Mouse (Mus musculus) lung, postnatal 10 days (tissue): ENCODE data around the gene Trappc3l.
"Not testable (repeated sequence)": the region's sequence is repeated elsewhere in the genome, so short reads cannot be mapped to it uniquely, and the experiment has no call there.

Experiments
- DNase-seq: peaks from one replicate; pipeline ENCODE4 v3.0.0; 2021

The Trappc3l gene

DNA sequence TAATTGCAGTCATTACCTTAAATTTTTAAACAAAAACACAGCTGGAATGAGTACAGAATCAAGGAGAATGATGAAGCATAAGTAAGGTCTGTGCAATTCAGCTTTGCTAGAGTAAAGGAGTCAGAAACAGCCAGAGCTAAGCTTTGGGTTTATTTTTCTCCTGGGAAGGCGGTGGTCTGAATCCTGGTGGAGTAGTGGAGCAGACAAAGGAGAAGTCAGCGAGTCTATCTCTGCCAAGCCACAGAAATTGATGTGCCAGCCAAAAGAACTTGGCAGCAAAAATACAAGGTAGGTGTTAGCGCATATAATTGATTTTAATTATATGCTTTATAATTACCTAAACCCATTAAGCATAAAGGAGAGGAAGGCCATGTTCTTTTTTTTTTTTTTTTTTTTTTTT, at the start of gene Trappc3l:
Gene Trappc3l (plus strand): TSS at position 197 of the 400 bp plus-strand sequence.
- DNase-seq: no peak

DNA sequence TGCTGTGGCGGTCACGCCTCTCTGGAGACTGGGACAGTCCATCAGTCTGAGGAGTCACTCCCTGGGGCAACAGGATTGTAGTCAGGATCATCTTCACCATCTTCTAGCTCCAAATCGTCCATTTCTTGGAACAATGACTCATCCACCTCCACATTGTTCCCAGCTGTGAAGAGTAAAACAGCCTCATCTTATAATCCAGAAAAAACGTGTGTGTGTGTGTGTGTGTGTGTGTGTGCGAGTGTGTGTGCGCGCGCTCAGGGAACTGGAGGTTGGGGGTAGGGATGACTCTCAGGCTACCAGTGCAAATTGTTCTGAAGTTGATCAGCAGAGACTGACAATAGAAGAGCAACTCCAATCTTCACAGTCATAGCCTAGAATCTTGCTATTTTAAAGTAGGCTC, 40.7 kb upstream of the Trappc3l start:
- not testable (repeated sequence) for DNase-seq

- no peak for DNase-seq
These were observed 39.0 kb upstream of the Trappc3l start for GRCm38 (mm10) chr10:33998397-33998796.

DNA sequence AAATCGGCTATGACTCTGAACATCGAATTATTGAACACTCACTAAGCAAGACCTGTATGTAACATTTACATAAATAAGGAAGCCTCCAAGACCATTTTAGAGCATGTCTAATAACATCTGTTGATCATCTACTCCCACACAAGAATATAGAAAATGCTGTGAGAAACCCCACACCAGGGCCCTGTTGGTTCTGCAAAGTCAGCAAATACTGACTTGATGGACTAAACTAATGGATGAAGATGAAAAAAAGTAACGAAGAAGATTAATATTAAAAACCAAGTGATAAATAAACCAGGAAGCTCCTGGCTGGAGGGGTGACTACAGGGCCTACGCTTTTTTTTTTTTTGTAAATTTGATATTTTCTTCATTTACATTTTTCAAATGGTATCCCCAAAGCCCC, 24.8 kb upstream of the Trappc3l start:
- DNase-seq: no peak

DNA sequence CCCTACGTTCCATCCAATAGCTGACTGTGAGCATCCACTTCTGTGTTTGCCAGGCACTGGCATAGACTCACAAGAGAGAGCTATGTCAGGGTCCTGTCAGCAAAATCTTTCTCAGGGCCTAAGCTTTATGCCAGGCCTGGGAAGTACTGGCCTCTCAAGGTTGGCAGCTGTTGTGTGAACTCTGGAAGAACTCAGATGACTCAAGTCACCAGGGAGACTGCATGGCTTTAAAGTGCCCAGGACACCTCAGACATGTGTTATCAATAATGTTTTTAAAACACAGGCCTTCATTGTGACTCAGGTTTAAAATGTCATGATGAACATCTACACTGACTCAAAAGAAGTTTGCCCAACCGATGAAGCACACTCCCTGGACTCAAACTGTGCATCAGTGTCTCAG, 24.2 kb upstream of the Trappc3l start:
- no peak for DNase-seq

DNA sequence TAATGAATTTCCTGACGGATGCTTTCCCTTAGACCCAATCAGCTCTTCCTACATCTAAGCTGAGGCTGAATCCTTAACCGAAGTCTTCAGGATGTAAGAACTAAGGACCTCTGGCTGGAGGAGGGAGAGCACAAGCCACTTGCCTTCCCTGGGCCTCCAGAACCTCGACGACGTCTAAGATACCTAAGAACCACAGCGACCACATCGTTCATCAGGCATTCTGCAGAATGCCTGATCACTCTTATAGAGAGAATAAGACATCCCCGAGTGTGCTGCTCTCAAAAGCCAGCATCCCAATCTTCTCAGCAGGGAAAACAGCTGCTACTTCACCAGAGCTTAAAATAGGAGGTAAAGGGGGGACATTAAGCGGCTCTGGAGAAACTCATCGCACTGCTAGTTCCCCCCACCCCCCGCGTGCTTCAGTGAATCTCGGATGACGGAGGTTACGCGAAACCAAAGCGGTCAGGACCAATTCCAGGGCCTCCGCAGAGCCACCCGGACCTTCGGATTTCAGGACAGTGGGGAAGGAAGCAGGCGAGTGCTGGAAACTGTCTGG, 18.6 kb upstream of the Trappc3l start:
- no peak for DNase-seq

DNA sequence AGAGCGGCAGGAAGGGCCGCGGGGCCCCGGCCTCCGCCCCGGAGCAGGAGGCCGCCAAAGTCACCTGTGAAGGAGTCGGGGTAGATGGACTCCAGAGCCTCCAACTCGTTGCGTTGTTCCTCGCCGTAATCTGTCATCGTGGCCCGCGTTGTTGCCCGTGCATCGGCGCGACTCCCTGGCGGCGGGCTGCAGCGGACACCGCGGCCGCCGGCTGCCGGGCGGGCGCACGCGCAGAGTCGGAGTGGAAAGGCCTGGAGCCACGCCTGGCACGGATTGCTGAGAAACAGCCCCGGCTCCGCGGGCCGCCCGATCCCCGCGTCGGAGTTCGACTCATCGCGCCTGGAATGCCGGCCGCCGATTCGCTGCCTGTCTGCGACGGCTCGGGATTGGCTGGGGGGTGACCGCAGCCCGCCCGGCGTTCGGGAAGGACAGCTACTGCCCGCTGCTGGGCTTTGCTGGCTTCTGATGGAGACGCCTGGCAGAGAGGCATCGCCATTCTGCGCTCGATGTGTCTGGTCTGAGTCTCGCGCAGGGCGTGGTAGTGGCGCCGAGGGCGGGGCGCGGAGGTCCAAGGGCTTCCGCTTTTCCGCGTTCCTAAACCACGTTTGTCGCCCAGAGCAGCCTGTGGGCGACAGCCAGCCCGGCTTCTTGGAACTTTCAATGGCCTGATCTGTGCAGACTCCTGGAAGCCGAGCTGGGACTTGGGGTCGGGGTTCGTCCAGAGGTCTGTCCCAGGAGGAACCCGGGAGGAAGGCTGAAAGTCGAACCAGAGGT, 17.9 kb upstream of the Trappc3l start, which contains the start of gene Rwdd1:
Gene Rwdd1 (minus strand): TSS at position 323 of the 774 bp plus-strand sequence.
- DNase-seq: peak; percentile 99

DNA sequence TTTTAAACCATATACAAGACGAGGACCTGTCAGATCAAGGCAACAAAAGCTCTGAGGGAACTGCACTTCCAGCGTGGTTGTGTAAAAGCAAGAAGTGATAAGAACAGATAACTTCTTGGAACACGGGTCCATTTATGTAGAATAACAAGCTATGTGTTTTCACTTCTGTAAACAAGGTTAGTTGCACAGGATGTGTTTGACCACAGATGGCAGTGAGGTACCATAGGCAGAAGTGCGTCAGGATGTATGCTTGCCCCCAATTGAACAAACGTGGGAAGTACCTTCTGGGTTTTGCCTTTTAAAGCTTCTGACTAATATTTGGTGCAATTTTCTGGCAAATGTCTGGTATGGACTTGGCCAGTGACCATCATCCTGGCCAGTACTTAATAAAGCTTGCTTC, 7.1 kb upstream of the Trappc3l start:
- DNase-seq: no peak

DNA sequence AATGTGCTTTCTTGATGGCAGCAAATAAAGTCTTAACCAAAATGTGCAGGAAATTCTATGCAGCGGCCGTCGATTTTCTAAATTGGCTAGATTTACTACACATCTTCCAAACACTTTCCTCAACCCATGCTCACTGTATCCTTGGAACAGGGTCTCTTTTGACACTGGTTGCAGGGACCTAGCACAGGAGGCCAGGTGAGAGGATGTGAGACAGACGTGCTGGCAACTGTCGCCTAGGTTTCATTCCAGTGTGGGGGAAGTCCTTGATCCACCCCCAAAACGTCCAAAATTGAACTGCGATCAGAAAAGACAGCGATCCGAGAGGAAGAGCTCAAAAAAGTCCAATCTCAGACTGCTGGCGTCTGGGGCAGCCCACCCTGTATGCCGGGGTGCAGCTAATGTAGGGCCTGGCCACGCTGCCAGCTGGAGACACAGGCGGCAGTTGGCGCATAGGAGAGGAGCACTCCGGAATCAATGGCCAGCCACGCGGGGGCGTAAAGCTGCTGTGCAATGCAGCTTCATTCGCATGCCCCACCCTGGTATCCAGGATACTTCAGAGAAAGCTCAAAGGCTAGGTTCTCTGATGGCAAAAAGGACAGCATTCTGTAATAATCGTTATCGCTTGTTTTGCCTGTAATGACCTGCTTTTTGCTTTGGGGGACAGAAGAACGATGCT, 3.6 kb upstream of the Trappc3l start:
- peak; percentile 91 for DNase-seq

DNA sequence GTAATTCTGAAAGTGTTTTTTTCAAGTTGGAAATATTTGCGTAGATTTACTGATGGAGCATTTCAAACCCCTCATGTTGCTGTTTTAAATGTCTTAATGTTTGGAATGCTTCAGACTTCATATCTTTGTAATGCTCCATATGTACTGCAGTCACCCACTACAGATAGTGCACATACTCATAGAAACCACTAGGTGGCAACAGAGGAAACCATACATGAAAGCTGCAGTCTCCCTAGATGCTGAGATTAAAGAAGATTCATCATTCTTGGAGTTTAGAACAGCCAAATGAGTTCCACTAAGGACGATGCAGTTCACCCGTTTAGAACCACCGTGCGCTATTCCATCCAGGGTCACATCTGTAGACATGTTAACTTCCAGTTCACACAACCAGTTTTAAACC, 810 bp upstream of the Trappc3l start:
- peak; percentile 9 for DNase-seq

GRCm38 (mm10) chr10:34044210-34044609, 6.8 kb downstream of the Trappc3l start, which contains the start of gene Calhm4:
Gene Calhm4 (minus strand): TSS chr10:34044310.
- DNase-seq: no peak

DNA sequence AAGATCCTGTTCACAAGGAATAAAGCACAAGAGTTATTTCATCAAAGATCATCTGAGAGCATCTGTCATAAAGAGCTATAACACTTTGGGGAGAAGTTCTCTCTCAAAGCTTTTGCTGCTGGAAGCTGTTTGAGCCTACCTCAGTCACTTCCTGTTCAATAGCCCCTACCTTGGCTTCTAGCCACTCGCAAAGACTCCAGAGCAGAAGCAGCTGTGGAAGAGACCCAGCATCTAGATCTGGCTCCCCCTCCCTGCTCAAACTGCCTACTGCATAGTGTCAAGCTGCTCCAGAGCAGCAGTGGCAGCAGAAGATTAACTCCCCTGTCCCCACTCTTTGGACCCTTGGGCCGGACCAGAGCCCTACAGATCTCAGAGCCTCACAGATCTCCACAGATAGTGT, 16.6 kb downstream of the Trappc3l start:
- DNase-seq: no peak

DNA sequence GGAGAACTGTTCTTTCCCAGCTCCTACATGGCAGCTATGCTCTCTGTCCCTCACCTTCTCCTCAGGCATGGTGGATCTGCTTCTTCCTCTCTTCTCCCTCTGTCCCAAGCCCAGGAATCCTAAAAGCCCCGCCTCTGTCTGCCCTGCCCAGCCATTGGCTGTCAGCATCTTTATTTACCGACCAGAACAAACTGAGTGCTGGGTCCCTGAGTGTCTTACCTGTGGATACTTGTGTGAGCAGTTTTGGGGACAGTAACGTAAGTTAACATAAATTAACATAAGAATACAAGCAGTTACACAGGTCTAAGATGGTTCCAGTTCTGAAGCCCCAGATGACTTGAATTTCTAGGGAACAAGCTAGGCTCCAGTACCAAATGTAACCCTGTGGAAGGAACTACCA, 29.2 kb downstream of the Trappc3l start:
- no peak for DNase-seq

- no peak for DNase-seq
These were observed 32.2 kb downstream of the Trappc3l start for GRCm38 (mm10) chr10:34069606-34070005.

GRCm38 (mm10) chr10:34070999-34071492, 33.6 kb downstream of the Trappc3l start:
- no peak for DNase-seq

- no peak for DNase-seq
These were observed 34.3 kb downstream of the Trappc3l start for GRCm38 (mm10) chr10:34071650-34072049.

DNA sequence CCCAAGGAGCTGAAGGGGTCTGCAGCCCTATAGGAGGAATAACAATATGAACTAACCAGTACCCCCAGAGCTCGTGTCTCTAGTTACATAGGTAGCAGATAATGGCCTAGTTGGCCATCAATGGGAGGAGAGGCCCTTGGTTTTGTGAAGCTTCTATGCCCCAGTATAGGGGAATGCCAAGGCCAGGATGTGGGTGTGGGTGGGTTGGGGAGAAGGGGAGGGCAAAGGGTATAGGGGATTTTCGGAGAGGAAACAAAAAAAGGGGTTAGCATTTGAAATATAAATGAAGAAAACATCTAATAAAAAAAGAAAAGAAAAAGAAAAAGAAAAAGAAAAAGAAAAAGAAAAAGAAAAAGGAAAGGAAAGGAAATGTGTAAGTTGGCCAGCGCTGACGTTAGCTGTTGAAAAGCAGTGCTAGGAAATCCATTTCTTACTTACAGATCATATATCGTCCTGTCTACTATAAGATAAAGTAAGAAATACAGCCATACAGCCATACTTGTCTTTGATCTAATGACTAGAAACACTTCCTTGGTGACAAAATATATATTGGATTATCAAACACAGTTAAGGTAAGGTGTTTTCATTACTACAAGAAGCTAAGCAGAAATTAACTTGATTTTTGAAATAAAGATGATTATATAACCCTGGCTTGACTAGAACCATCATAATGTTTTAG, 37.3 kb downstream of the Trappc3l start:
- DNase-seq: no peak

- DNase-seq: no peak
These were observed 49.1 kb downstream of the Trappc3l start for GRCm38 (mm10) chr10:34086514-34086913.

GRCm38 (mm10) chr10:34088515-34088914, 51.1 kb downstream of the Trappc3l start:
- DNase-seq: peak; percentile 30

DNA sequence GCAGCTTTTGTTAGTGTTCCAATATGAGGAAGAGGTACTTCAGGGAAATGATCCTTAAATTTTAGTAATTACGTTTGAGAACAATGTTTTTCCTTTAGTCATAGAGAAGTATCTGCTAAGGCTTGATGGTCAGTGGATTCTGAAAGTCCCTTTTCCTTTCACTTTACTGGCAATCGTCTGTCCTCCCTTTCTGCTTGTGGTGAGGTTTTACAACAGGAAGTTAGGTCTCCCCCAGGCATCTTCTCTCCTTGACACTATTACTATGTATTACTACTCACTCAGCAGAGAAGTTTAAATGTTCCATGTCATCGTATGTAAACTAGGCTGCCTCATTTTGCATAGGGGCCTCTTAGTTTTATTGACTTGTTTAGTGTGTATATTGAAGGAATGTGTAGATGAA, 52.1 kb downstream of the Trappc3l start:
- no peak for DNase-seq

- peak; percentile 30 for DNase-seq
These were observed 53.1 kb downstream of the Trappc3l start for GRCm38 (mm10) chr10:34090481-34090880.

DNA sequence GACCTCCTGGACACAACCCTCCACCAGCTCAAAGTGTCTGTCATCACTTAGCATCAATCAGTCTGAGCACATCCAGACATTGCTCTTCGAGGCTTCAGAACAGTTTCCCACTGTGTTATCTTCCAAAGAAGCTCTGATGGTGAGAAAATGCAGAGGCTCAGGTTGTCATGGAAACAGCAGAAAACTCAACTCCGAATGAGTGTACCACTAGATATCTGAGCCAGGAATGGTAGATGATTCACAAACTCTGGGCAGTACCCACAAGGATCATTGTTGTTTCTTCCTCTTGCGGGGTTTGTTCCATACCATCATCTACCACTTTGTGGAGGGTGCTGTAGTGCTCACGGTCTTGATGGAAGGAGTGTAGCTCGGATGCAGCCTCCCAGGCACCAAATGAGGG, 54.5 kb downstream of the Trappc3l start:
- no peak for DNase-seq

DNA sequence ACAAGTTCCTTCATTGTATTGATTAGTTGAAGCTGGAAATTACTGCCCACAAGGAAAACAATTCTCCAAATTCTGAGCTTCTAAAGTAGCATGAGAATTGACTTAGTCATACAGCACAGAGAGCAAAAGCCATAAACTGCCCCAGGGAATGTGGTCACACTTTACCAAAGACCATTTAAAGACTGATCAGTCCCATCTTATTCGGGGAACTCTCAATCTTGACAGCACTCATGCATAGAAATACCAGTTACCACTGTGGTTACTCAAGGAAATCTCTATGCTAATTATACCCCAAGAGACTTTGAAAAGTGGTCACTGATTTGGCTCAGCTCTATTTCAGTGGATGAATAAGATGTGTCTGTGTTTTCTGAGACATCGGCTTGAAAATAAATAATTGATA, 57.8 kb downstream of the Trappc3l start:
- no peak for DNase-seq
